Mouse (Mus musculus): ENCODE data around the gene Pfkfb2. TPM values are rescaled to one million over a fixed set of nuclear protein-coding genes. Genes with fewer than 3 reads are reported as not detected.
"Not testable (repeated sequence)": the region's sequence is repeated elsewhere in the genome, so short reads cannot be mapped to it uniquely, and the experiment has no call there.

The Pfkfb2 gene
- total and polyA plus RNA-seq, 3 experiments, result 12.5 to 53.0 (median 42.4) TPM

- TF ChIP-seq POLR2AphosphoS5 (IDR thresholded peaks at IDR 0.05; ENCODE audit: insufficient replicate concordance, low read depth, low read length) (no peak), GATA1 (IDR thresholded peaks at IDR 0.05; ENCODE audit: borderline replicate concordance, low read length) (no peak), GATA2 (IDR thresholded peaks at IDR 0.05; ENCODE audit: borderline replicate concordance, low read depth, low read length) (no peak), CTCF (IDR thresholded peaks at IDR 0.05; ENCODE audit: low read depth, low read length) (no peak), TAL1 (conservative IDR thresholded peaks at IDR 0.05; ENCODE audit: low read depth, low read length) (no peak)
- Histone ChIP-seq H3K4me3 (ENCODE audit: low read depth, low read length) (no peak within 1 kb of the TSS), H3K9me3 (replicated peaks) (no peaks in the 10 kb centered on the region), H3K4me1 (ENCODE audit: insufficient read depth, low read depth, low read length) (no peaks in the 10 kb centered on the region), H3K27me3 (ENCODE audit: insufficient read depth, low read length) (peaks cover 15% of the 10 kb centered on the region), H3K36me3 (replicated peaks) (no peaks in the 10 kb centered on the region)
- DNase-seq (ENCODE audit: low spot score) (no peak), ATAC-seq (ENCODE audit: extremely low read depth, insufficient number of reproducible peaks, low FRiP score, poor library complexity, severe bottlenecking) (no peak)
Observed at GRCm38 (mm10) chr1:130661454-130661853, 67.6 kb downstream of the Pfkfb2 start, which contains the start of gene C4bp. C4bp (minus strand) TSS chr1:130661632.

GRCm38 (mm10) chr1:130659641-130660040 is 69.4 kb downstream of the Pfkfb2 start:
- not testable (repeated sequence) for DNase-seq (ENCODE audit: low spot score); H3K4me3 ChIP-seq (ENCODE audit: low read depth, low read length); ATAC-seq (ENCODE audit: extremely low read depth, insufficient number of reproducible peaks, low FRiP score, poor library complexity, severe bottlenecking); H3K9me3 ChIP-seq (replicated peaks); H3K4me1 ChIP-seq (ENCODE audit: insufficient read depth, low read depth, low read length); H3K36me3 ChIP-seq (replicated peaks)
- peaks cover 10% of the 10 kb centered on the region for H3K27me3 ChIP-seq (ENCODE audit: insufficient read depth, low read length)

- no peaks in the 10 kb centered on the region for H3K36me3 ChIP-seq (replicated peaks)
- no peak overlapping the region for H3K4me3 ChIP-seq (ENCODE audit: low read depth, low read length)
- DNase-seq (ENCODE audit: low spot score) (no peak), ATAC-seq (ENCODE audit: extremely low read depth, insufficient number of reproducible peaks, low FRiP score, poor library complexity, severe bottlenecking) (no peak)
- TF ChIP-seq POLR2AphosphoS5 (IDR thresholded peaks at IDR 0.05; ENCODE audit: insufficient replicate concordance, low read depth, low read length), result no peak
- no peak for TF ChIP-seq CTCF (IDR thresholded peaks at IDR 0.05; ENCODE audit: low read depth, low read length)
- no peak for TF ChIP-seq GATA1 (IDR thresholded peaks at IDR 0.05; ENCODE audit: borderline replicate concordance, low read length)
- no peak for TF ChIP-seq GATA2 (IDR thresholded peaks at IDR 0.05; ENCODE audit: borderline replicate concordance, low read depth, low read length)
- no peak for TF ChIP-seq TAL1 (conservative IDR thresholded peaks at IDR 0.05; ENCODE audit: low read depth, low read length)
- peaks cover 11% of the 10 kb centered on the region for H3K27me3 ChIP-seq (ENCODE audit: insufficient read depth, low read length)
- no peaks in the 10 kb centered on the region for H3K4me1 ChIP-seq (ENCODE audit: insufficient read depth, low read depth, low read length)
- H3K9me3 ChIP-seq (replicated peaks), result no peaks in the 10 kb centered on the region
Observed at GRCm38 (mm10) chr1:130644103-130644502, 85.0 kb downstream of the Pfkfb2 start.

- Histone ChIP-seq H3K9me3 (replicated peaks) (no peaks in the 10 kb centered on the region), H3K36me3 (replicated peaks) (no peaks in the 10 kb centered on the region), H3K27me3 (ENCODE audit: insufficient read depth, low read length) (peaks cover 11% of the 10 kb centered on the region), H3K4me3 (ENCODE audit: low read depth, low read length) (no peak overlapping the region), H3K4me1 (ENCODE audit: insufficient read depth, low read depth, low read length) (no peaks in the 10 kb centered on the region)
- DNase-seq (ENCODE audit: low spot score), result no peak
- no peak for ATAC-seq (ENCODE audit: extremely low read depth, insufficient number of reproducible peaks, low FRiP score, poor library complexity, severe bottlenecking)
- TF ChIP-seq POLR2AphosphoS5 (IDR thresholded peaks at IDR 0.05; ENCODE audit: insufficient replicate concordance, low read depth, low read length) (no peak), TAL1 (conservative IDR thresholded peaks at IDR 0.05; ENCODE audit: low read depth, low read length) (no peak), CTCF (IDR thresholded peaks at IDR 0.05; ENCODE audit: low read depth, low read length) (no peak), GATA1 (IDR thresholded peaks at IDR 0.05; ENCODE audit: borderline replicate concordance, low read length) (no peak), GATA2 (IDR thresholded peaks at IDR 0.05; ENCODE audit: borderline replicate concordance, low read depth, low read length) (no peak)
Observed at GRCm38 (mm10) chr1:130640967-130641366, 88.1 kb downstream of the Pfkfb2 start.

Other genes with a start within 250 kb of the Pfkfb2 start
- gene Zp3r, start 99.6 kb downstream of the Pfkfb2 start, total RNA-seq (2014; fragmentation: Nextera tagmentation), result not detected in 2 replicates
- gene Zp3r, start 99.6 kb downstream of the Pfkfb2 start, total RNA-seq (2017), result 0.27 TPM in 1 of 2 replicates, not detected in the other
- not detected in 2 replicates for gene Zp3r, start 99.6 kb downstream of the Pfkfb2 start, polyA plus RNA-seq (2012)
- not detected in 2 replicates for gene C4bp, start 67.6 kb downstream of the Pfkfb2 start, total RNA-seq (2014; fragmentation: Nextera tagmentation)
- gene C4bp, start 67.6 kb downstream of the Pfkfb2 start, total RNA-seq (2017), result 0.12 and 0.33 TPM in 2 replicates
- gene C4bp, start 67.6 kb downstream of the Pfkfb2 start, polyA plus RNA-seq (2012), result not detected in 2 replicates
- not detected in 2 replicates for gene Gm29427, start 13.5 kb downstream of the Pfkfb2 start, total RNA-seq (2014; fragmentation: Nextera tagmentation)
- 0.33 and 0.41 TPM in 2 replicates for gene Gm29427, start 13.5 kb downstream of the Pfkfb2 start, total RNA-seq (2017)
- not detected in 2 replicates for gene Gm29427, start 13.5 kb downstream of the Pfkfb2 start, polyA plus RNA-seq (2012)
- gene Yod1, start 11.9 kb downstream of the Pfkfb2 start, total RNA-seq (2014; fragmentation: Nextera tagmentation), result 28.9 and 30.8 TPM in 2 replicates
- gene Yod1, start 11.9 kb downstream of the Pfkfb2 start, total RNA-seq (2017), result 18.3 and 21.3 TPM in 2 replicates
- 1.7 and 2.7 TPM in 2 replicates for gene Yod1, start 11.9 kb downstream of the Pfkfb2 start, polyA plus RNA-seq (2012)
- 3.5 and 8.6 TPM in 2 replicates for gene AA986860, start 2.7 kb upstream of the Pfkfb2 start, total RNA-seq (2014; fragmentation: Nextera tagmentation)
- gene AA986860, start 2.7 kb upstream of the Pfkfb2 start, total RNA-seq (2017), result 1.1 and 1.2 TPM in 2 replicates
- 1.1 and 1.2 TPM in 2 replicates for gene AA986860, start 2.7 kb upstream of the Pfkfb2 start, polyA plus RNA-seq (2012)
- gene Fcamr, start 71.6 kb upstream of the Pfkfb2 start, total RNA-seq (2014; fragmentation: Nextera tagmentation), result not detected in 2 replicates
- not detected in 2 replicates for gene Fcamr, start 71.6 kb upstream of the Pfkfb2 start, total RNA-seq (2017)
- not detected in 2 replicates for gene Fcamr, start 71.6 kb upstream of the Pfkfb2 start, polyA plus RNA-seq (2012)
- gene Pigr, start 97.4 kb upstream of the Pfkfb2 start, total RNA-seq (2014; fragmentation: Nextera tagmentation), result not detected in 2 replicates
- gene Pigr, start 97.4 kb upstream of the Pfkfb2 start, total RNA-seq (2017), result under 0.01 and 0.06 TPM in 2 replicates
- not detected in 2 replicates for gene Pigr, start 97.4 kb upstream of the Pfkfb2 start, polyA plus RNA-seq (2012)
- not detected in 2 replicates for gene Fcmr, start 136.4 kb upstream of the Pfkfb2 start, total RNA-seq (2014; fragmentation: Nextera tagmentation)
- gene Fcmr, start 136.4 kb upstream of the Pfkfb2 start, total RNA-seq (2017), result 0.35 TPM in 1 of 2 replicates, not detected in the other
- not detected in 2 replicates for gene Fcmr, start 136.4 kb upstream of the Pfkfb2 start, polyA plus RNA-seq (2012)
- gene Il24, start 158.2 kb upstream of the Pfkfb2 start, total RNA-seq (2014; fragmentation: Nextera tagmentation), result not detected in 2 replicates
- not detected in 2 replicates for gene Il24, start 158.2 kb upstream of the Pfkfb2 start, total RNA-seq (2017)
- gene Il24, start 158.2 kb upstream of the Pfkfb2 start, polyA plus RNA-seq (2012), result not detected in 2 replicates
- gene Il20, start 182.2 kb upstream of the Pfkfb2 start, total RNA-seq (2014; fragmentation: Nextera tagmentation), result not detected in 2 replicates
- 0.12 TPM in 1 of 2 replicates, not detected in the other for gene Il20, start 182.2 kb upstream of the Pfkfb2 start, total RNA-seq (2017)
- not detected in 2 replicates for gene Il20, start 182.2 kb upstream of the Pfkfb2 start, polyA plus RNA-seq (2012)
- not detected in 2 replicates for gene Il19, start 210.9 kb upstream of the Pfkfb2 start, total RNA-seq (2014; fragmentation: Nextera tagmentation)
- 0.17 TPM in 1 of 2 replicates, not detected in the other for gene Il19, start 210.9 kb upstream of the Pfkfb2 start, total RNA-seq (2017)
- gene Il19, start 210.9 kb upstream of the Pfkfb2 start, polyA plus RNA-seq (2012), result not detected in 2 replicates